Mouse (Mus musculus): ENCODE results near the gene Pnpla2.

The Pnpla2 gene

GRCm38 (mm10) chr7:141481498-141482401 is 26.8 kb downstream of the Pnpla2 start:
- DNase-seq (ENCODE audit: extremely low read depth, low read depth, low spot score), result no peak

GRCm38 (mm10) chr7:141482531-141483024 is 27.6 kb downstream of the Pnpla2 start:
- no peak for DNase-seq (ENCODE audit: extremely low read depth, low read depth, low spot score)

GRCm38 (mm10) chr7:141483114-141483653 is 28.2 kb downstream of the Pnpla2 start:
- DNase-seq (ENCODE audit: extremely low read depth, low read depth, low spot score), result no peak

GRCm38 (mm10) chr7:141484186-141485120 is 29.5 kb downstream of the Pnpla2 start:
- no peak for DNase-seq (ENCODE audit: extremely low read depth, low read depth, low spot score)

GRCm38 (mm10) chr7:141485186-141485585 is 30.2 kb downstream of the Pnpla2 start:
- no peak for DNase-seq (ENCODE audit: extremely low read depth, low read depth, low spot score)

- no peak for DNase-seq (ENCODE audit: extremely low read depth, low read depth, low spot score)
Observed at GRCm38 (mm10) chr7:141485606-141486005, 30.6 kb downstream of the Pnpla2 start.

- DNase-seq (ENCODE audit: extremely low read depth, low read depth, low spot score), result no peak
Observed at GRCm38 (mm10) chr7:141486239-141486638, 31.2 kb downstream of the Pnpla2 start.

- no peak for DNase-seq (ENCODE audit: extremely low read depth, low read depth, low spot score)
Observed at GRCm38 (mm10) chr7:141487141-141487540, 32.1 kb downstream of the Pnpla2 start.

- no peak for DNase-seq (ENCODE audit: extremely low read depth, low read depth, low spot score)
Observed at GRCm38 (mm10) chr7:141491151-141491550, 36.2 kb downstream of the Pnpla2 start.

- no peak for DNase-seq (ENCODE audit: extremely low read depth, low read depth, low spot score)
Observed at GRCm38 (mm10) chr7:141492738-141493137, 37.7 kb downstream of the Pnpla2 start.

- no peak for DNase-seq (ENCODE audit: extremely low read depth, low read depth, low spot score)
Observed at GRCm38 (mm10) chr7:141493729-141494128, 38.7 kb downstream of the Pnpla2 start.

GRCm38 (mm10) chr7:141495379-141495778 is 40.4 kb downstream of the Pnpla2 start:
- DNase-seq (ENCODE audit: extremely low read depth, low read depth, low spot score), result no peak

GRCm38 (mm10) chr7:141495940-141496339 is 40.9 kb downstream of the Pnpla2 start:
- no peak for DNase-seq (ENCODE audit: extremely low read depth, low read depth, low spot score)

- no peak for DNase-seq (ENCODE audit: extremely low read depth, low read depth, low spot score)
Observed at GRCm38 (mm10) chr7:141497600-141497999, 42.6 kb downstream of the Pnpla2 start.

GRCm38 (mm10) chr7:141501820-141502555 is 47.0 kb downstream of the Pnpla2 start:
- no peak for DNase-seq (ENCODE audit: extremely low read depth, low read depth, low spot score)

- DNase-seq (ENCODE audit: extremely low read depth, low read depth, low spot score), result no peak
Observed at GRCm38 (mm10) chr7:141502556-141502905, 47.5 kb downstream of the Pnpla2 start.

GRCm38 (mm10) chr7:141506278-141506677 is 51.3 kb downstream of the Pnpla2 start:
- no peak for DNase-seq (ENCODE audit: extremely low read depth, low read depth, low spot score)

GRCm38 (mm10) chr7:141508160-141508559 is 53.2 kb downstream of the Pnpla2 start:
- DNase-seq (ENCODE audit: extremely low read depth, low read depth, low spot score), result no peak

- no peak for DNase-seq (ENCODE audit: extremely low read depth, low read depth, low spot score)
Observed at GRCm38 (mm10) chr7:141510196-141510595, 55.2 kb downstream of the Pnpla2 start.

Data from fat pad, adult 2 months (tissue).